Mouse (Mus musculus): Measurements from ENCODE around the gene Cpe. TPM values are rescaled to one million over a fixed set of nuclear protein-coding genes. Genes with fewer than 3 reads are reported as not detected.

Cpe gene
- polyA plus RNA-seq, 1 experiment from 2014 or later = 470 TPM

- Histone ChIP-seq H3K9ac (replicated peaks; ENCODE audit: low read depth, low read length) (no peak overlapping the region), H3K4me3 (replicated peaks; ENCODE audit: low read length) (no peak overlapping the region), H3K27me3 (replicated peaks; ENCODE audit: control insufficient read depth, insufficient read depth, low read length) (no peaks in the 10 kb centered on the region), H3K27ac (ENCODE audit: low read length) (no peak overlapping the region), H3K9me3 (ENCODE audit: control insufficient read depth, low read length) (no peaks in the 10 kb centered on the region), H3K4me2 (ENCODE audit: low read length) (no peak overlapping the region), H3K36me3 (ENCODE audit: control insufficient read depth, insufficient read depth) (peaks cover 58% of the 10 kb centered on the region), H3K4me1 (replicated peaks; ENCODE audit: control insufficient read depth, insufficient read depth, low read length) (no peaks in the 10 kb centered on the region; the same call in 1 of the 2 replicates)
- 94% methylated on average over 2 of the region's 2 CpGs for WGBS
- no peak for ATAC-seq
These were observed 30.4 kb upstream of the Cpe start for GRCm38 (mm10) chr8:64723206-64723605.

DNA sequence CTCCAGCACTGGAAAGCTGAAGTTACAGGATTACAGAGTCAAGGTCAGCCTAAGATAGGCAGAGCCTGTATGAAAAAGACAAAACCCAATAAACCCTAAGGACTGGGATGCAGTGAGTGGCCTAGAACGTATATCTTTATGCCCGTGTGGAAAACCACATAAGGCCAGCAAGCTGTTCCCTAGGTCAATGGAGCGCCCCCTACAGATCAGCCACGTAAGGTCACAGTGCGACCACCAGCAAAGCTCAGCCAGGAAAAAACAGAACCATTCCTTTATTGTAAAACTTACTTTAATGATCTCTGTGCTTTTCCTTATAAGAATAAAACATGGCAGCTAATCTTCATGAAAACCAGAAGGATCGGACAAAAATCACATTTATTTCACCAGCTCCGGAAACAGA lies 25.0 kb upstream of the Cpe start:
- Histone ChIP-seq H3K4me3 (replicated peaks; ENCODE audit: low read length) (no peak overlapping the region), H3K4me2 (ENCODE audit: low read length) (no peak overlapping the region), H3K9me3 (ENCODE audit: control insufficient read depth, low read length) (no peaks in the 10 kb centered on the region), H3K27me3 (replicated peaks; ENCODE audit: control insufficient read depth, insufficient read depth, low read length) (no peaks in the 10 kb centered on the region), H3K9ac (replicated peaks; ENCODE audit: low read depth, low read length) (no peak overlapping the region), H3K36me3 (ENCODE audit: control insufficient read depth, insufficient read depth) (peaks cover 43% of the 10 kb centered on the region), H3K4me1 (replicated peaks; ENCODE audit: control insufficient read depth, insufficient read depth, low read length) (no peaks in the 10 kb centered on the region), H3K27ac (ENCODE audit: low read length) (no peak overlapping the region)
- WGBS = 85% methylated on average over 7 of the region's 7 CpGs
- no peak for ATAC-seq

DNA sequence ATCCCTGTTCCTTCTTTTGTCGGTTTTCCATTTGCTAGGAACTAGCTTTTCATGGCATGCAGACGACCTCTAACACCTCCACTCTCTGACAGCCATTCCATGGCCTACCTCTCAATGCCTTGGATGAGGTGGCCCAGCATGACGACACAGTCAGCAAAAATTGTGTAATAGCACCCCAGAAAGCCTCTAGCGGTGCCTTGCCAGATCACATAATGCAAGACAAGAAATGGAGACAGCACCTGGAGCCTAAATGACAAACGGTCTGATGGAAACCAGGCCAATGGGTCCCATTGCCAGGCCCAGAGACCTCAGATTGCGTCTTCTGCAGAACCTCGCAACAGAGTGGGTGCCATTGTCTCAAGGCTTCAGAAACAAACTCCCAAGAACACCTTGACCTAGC lies 19.6 kb upstream of the Cpe start:
- Histone ChIP-seq H3K9me3 (ENCODE audit: control insufficient read depth, low read length) (no peaks in the 10 kb centered on the region), H3K4me2 (ENCODE audit: low read length) (no peak overlapping the region), H3K27ac (ENCODE audit: low read length) (no peak overlapping the region), H3K4me3 (replicated peaks; ENCODE audit: low read length) (no peak overlapping the region), H3K9ac (replicated peaks; ENCODE audit: low read depth, low read length) (no peak overlapping the region), H3K4me1 (replicated peaks; ENCODE audit: control insufficient read depth, insufficient read depth, low read length) (no peaks in the 10 kb centered on the region), H3K27me3 (replicated peaks; ENCODE audit: control insufficient read depth, insufficient read depth, low read length) (no peaks in the 10 kb centered on the region), H3K36me3 (ENCODE audit: control insufficient read depth, insufficient read depth) (peaks cover 11% of the 10 kb centered on the region)
- ATAC-seq = no peak
- WGBS = 93% methylated on average over 7 of the region's 7 CpGs

GRCm38 (mm10) chr8:64711544-64711943 lies 18.7 kb upstream of the Cpe start:
- Histone ChIP-seq H3K4me3 (replicated peaks; ENCODE audit: low read length) (no peak overlapping the region), H3K9me3 (ENCODE audit: control insufficient read depth, low read length) (no peaks in the 10 kb centered on the region), H3K27ac (ENCODE audit: low read length) (no peak overlapping the region), H3K4me1 (replicated peaks; ENCODE audit: control insufficient read depth, insufficient read depth, low read length) (no peaks in the 10 kb centered on the region), H3K4me2 (ENCODE audit: low read length) (no peak overlapping the region), H3K27me3 (replicated peaks; ENCODE audit: control insufficient read depth, insufficient read depth, low read length) (no peaks in the 10 kb centered on the region), H3K36me3 (ENCODE audit: control insufficient read depth, insufficient read depth) (peaks cover 9% of the 10 kb centered on the region), H3K9ac (replicated peaks; ENCODE audit: low read depth, low read length) (no peak overlapping the region)
- WGBS = 22% methylated on average over 1 of the region's 1 CpGs
- no peak for ATAC-seq

- H3K9me3 ChIP-seq (ENCODE audit: control insufficient read depth, low read length) = no peaks in the 10 kb centered on the region
- ATAC-seq = no peak
- H3K4me2 ChIP-seq (ENCODE audit: low read length) = no peak overlapping the region
- no peak overlapping the region for H3K4me3 ChIP-seq (replicated peaks; ENCODE audit: low read length)
- no peak overlapping the region for H3K9ac ChIP-seq (replicated peaks; ENCODE audit: low read depth, low read length)
- no peaks in the 10 kb centered on the region for H3K36me3 ChIP-seq (ENCODE audit: control insufficient read depth, insufficient read depth)
- H3K27ac ChIP-seq (ENCODE audit: low read length) = no peak overlapping the region
- H3K4me1 ChIP-seq (replicated peaks; ENCODE audit: control insufficient read depth, insufficient read depth, low read length) = no peaks in the 10 kb centered on the region
- H3K27me3 ChIP-seq (replicated peaks; ENCODE audit: control insufficient read depth, insufficient read depth, low read length) = no peaks in the 10 kb centered on the region
These were observed 14.6 kb upstream of the Cpe start for GRCm38 (mm10) chr8:64707481-64707880.

DNA sequence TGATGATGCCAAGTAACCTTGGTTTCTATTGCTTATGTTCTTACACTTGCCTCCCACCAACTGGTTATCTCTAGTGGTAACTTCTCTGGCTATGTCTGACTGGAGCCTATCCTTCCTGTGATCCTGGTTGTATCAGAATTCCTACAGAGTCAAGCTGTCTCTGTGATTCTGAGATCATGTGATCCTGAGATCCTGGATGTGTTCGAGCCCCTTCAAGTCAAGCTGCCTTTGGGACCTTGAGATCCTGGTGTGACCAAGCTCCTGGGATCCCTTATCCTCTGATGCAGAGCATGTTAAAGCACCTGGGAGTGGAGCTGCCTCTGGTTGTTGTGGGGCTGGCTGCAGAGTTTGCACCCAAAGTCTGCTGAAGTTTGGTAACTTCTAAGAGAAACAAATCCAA lies 10.3 kb upstream of the Cpe start:
- H3K27me3 ChIP-seq (replicated peaks; ENCODE audit: control insufficient read depth, insufficient read depth, low read length) = no peaks in the 10 kb centered on the region
- no peaks in the 10 kb centered on the region for H3K9me3 ChIP-seq (ENCODE audit: control insufficient read depth, low read length)
- no peak overlapping the region for H3K4me3 ChIP-seq (replicated peaks; ENCODE audit: low read length)
- no peaks in the 10 kb centered on the region for H3K36me3 ChIP-seq (ENCODE audit: control insufficient read depth, insufficient read depth)
- H3K27ac ChIP-seq (ENCODE audit: low read length) = no peak overlapping the region
- 90% methylated on average over 1 of the region's 1 CpGs for WGBS
- no peaks in the 10 kb centered on the region for H3K4me1 ChIP-seq (replicated peaks; ENCODE audit: control insufficient read depth, insufficient read depth, low read length)
- H3K9ac ChIP-seq (replicated peaks; ENCODE audit: low read depth, low read length) = no peak overlapping the region
- ATAC-seq = no peak
- H3K4me2 ChIP-seq (ENCODE audit: low read length) = no peak overlapping the region

DNA sequence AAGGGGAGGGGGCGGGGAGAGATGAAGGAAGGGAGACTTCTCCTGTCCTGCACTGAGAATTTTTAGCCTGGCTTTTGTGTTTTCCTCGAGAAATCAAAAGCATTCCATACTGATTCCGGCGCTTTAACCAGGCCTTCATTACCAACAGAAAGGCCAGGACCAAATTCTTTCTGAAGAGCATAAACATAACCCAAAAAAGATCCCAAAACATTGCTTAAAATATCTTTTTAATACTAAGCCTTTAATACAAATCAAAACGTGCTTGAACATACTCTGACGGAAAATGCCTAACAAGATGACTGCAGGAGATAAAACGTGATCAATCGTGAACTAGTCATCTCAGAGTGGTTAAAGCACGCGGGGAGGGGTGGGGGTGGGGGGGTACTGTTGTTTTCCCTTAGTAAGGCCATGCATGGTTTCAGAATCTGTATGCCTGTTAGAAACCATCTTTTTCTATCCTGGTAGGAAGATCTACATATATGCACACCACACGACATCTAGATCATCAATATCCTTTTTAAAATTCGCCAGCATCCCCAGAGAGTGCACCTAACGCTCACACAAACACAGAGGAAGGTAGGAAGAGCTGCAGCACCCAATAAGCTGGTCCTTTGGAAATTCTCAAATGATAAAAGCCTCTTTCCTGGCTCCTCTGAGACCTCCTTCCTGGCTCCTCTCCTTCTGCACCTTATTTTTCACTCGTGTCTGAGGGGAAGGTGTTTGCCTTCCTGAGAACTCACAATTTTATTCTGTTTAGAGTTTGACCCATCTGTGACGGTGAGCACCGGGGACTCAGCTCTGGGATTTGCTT lies 1.1 kb downstream of the Cpe start:
- no peak; the same call in 1 of the 2 replicates for ATAC-seq
- peak overlapping the region; percentile 100 for H3K9ac ChIP-seq (replicated peaks; ENCODE audit: low read depth, low read length)
- WGBS = 3% methylated on average over 16 of the region's 16 CpGs
- no peaks in the 10 kb centered on the region for H3K27me3 ChIP-seq (replicated peaks; ENCODE audit: control insufficient read depth, insufficient read depth, low read length)
- peaks cover 26% of the 10 kb centered on the region for H3K4me1 ChIP-seq (replicated peaks; ENCODE audit: control insufficient read depth, insufficient read depth, low read length)
- H3K9me3 ChIP-seq (ENCODE audit: control insufficient read depth, low read length) = no peaks in the 10 kb centered on the region
- no peaks in the 10 kb centered on the region for H3K36me3 ChIP-seq (ENCODE audit: control insufficient read depth, insufficient read depth)
- H3K4me3 ChIP-seq (replicated peaks; ENCODE audit: low read length) = peak overlapping the region; percentile 75
- H3K4me2 ChIP-seq (ENCODE audit: low read length) = peak overlapping the region; percentile 75
- peak overlapping the region; percentile 98 for H3K27ac ChIP-seq (ENCODE audit: low read length)

- H3K36me3 ChIP-seq (ENCODE audit: control insufficient read depth, insufficient read depth) = no peaks in the 10 kb centered on the region
- peak overlapping the region; percentile 75 for H3K4me3 ChIP-seq (replicated peaks; ENCODE audit: low read length)
- H3K4me2 ChIP-seq (ENCODE audit: low read length) = peak overlapping the region; percentile 75
- no peaks in the 10 kb centered on the region for H3K27me3 ChIP-seq (replicated peaks; ENCODE audit: control insufficient read depth, insufficient read depth, low read length)
- no peak overlapping the region; the same call in 1 of the 2 replicates for H3K27ac ChIP-seq (ENCODE audit: low read length)
- H3K9me3 ChIP-seq (ENCODE audit: control insufficient read depth, low read length) = no peaks in the 10 kb centered on the region
- ATAC-seq = no peak
- WGBS = 52% methylated on average over 6 of the region's 6 CpGs
- peaks cover 28% of the 10 kb centered on the region for H3K4me1 ChIP-seq (replicated peaks; ENCODE audit: control insufficient read depth, insufficient read depth, low read length)
- 0 out of 2 replicates have a peak overlapping the region, but pooled peaks have one; percentile 37 for H3K9ac ChIP-seq (replicated peaks; ENCODE audit: low read depth, low read length)
These were observed 2.0 kb downstream of the Cpe start for GRCm38 (mm10) chr8:64690845-64691244.

GRCm38 (mm10) chr8:64690306-64690705 lies 2.5 kb downstream of the Cpe start:
- 75% methylated on average over 6 of the region's 6 CpGs for WGBS
- H3K9ac ChIP-seq (replicated peaks; ENCODE audit: low read depth, low read length) = no peak overlapping the region
- H3K9me3 ChIP-seq (ENCODE audit: control insufficient read depth, low read length) = no peaks in the 10 kb centered on the region
- H3K4me3 ChIP-seq (replicated peaks; ENCODE audit: low read length) = 0 out of 2 replicates have a peak overlapping the region, but pooled peaks have one; percentile 1
- peak overlapping the region; percentile 75 for H3K4me2 ChIP-seq (ENCODE audit: low read length)
- H3K27me3 ChIP-seq (replicated peaks; ENCODE audit: control insufficient read depth, insufficient read depth, low read length) = no peaks in the 10 kb centered on the region
- H3K4me1 ChIP-seq (replicated peaks; ENCODE audit: control insufficient read depth, insufficient read depth, low read length) = peaks cover 28% of the 10 kb centered on the region
- no peaks in the 10 kb centered on the region for H3K36me3 ChIP-seq (ENCODE audit: control insufficient read depth, insufficient read depth)
- no peak overlapping the region for H3K27ac ChIP-seq (ENCODE audit: low read length)
- ATAC-seq = no peak

All from forebrain, embryonic 16.5 days (tissue).